In the genomic region with DNA sequence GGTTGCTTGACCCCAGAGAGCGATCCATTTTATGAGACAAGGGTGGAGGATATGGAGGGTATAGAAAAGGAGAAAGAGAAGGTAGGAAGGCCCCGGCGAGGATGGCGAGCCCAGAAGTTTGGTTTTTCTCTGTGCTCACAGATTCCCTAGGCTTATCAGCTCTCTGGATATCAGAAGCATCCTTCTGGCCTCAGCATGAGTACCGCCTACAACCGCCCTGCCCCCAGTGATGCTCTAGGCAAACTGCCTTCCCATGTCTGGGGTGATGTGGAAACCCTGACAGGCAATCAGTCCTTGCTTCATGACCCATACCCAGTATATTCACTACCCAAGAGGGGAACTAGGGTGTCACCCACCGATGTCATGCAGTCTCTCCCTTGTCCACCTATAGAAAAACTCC, we compare ENCODE assay signal across 17 mouse cellular contexts. TPM values are rescaled to one million over a fixed set of nuclear protein-coding genes. Genes with fewer than 3 reads are reported as not detected.
A peak's percentile ranks its signal among the peaks of the same experiment; 100 is the strongest.
DNase-seq lines count a peak whose midpoint lies in the region; ATAC-seq lines count a peak whose summit lies in the region.
"Had no signal": no experiment of that assay in that cellular context is flagged by ENCODE, and none has a peak within 500 bp of the region (broad histone marks: within the 10 kb centered on the region; RNA-seq: fewer than 3 reads in every experiment).

No protein-coding gene starts in this region.

- H3K9ac ChIP-seq in liver, embryonic 11.5 days (ENCODE audit: low read depth, low read length), result no peak overlapping the region
- no peak overlapping the region for H3K9ac ChIP-seq in liver, embryonic 13.5 days
- H3K9ac ChIP-seq: embryonic facial prominence, embryonic 12.5 days; embryonic facial prominence, embryonic 15.5 days; forebrain, embryonic 12.5 days; forebrain, embryonic 15.5 days; heart, embryonic 13.5 days; hindbrain, embryonic 12.5 days; hindbrain, embryonic 15.5 days had no signal

- peak; percentile 34 for DNase-seq in liver
- no peak for DNase-seq in liver, embryonic 11.5 days (ENCODE audit: low spot score)
- DNase-seq in liver, embryonic 13.5 days, result no peak
- DNase-seq in frontal cortex, postnatal 14 days (ENCODE audit: low spot score in 2 of 2), result no peak
- no peak for DNase-seq in urinary bladder, postnatal 25 days (ENCODE audit: low spot score)
- DNase-seq: cerebellum, adult 11 months; cerebellum, adult 2 months; cerebellum, adult 9-11 months had no signal

- H3K27me3 ChIP-seq in liver, embryonic 11.5 days (replicated peaks; ENCODE audit: control insufficient read depth, insufficient read depth, low read length), result no peaks in the 10 kb centered on the region
- 0 out of 2 replicates have a peak, but pooled peaks cover 2% of the 10 kb centered on the region for H3K27me3 ChIP-seq in liver, embryonic 13.5 days
- H3K27me3 ChIP-seq: embryonic facial prominence, embryonic 12.5 days; embryonic facial prominence, embryonic 15.5 days; forebrain, embryonic 12.5 days; forebrain, embryonic 15.5 days; hindbrain, embryonic 12.5 days; hindbrain, embryonic 15.5 days had no signal

- no peaks in the 10 kb centered on the region for H3K36me3 ChIP-seq in liver, embryonic 11.5 days (ENCODE audit: control insufficient read depth, insufficient read depth, low read length)
- no peaks in the 10 kb centered on the region for H3K36me3 ChIP-seq in liver, embryonic 13.5 days
- H3K36me3 ChIP-seq: embryonic facial prominence, embryonic 12.5 days; embryonic facial prominence, embryonic 15.5 days; forebrain, embryonic 12.5 days; forebrain, embryonic 15.5 days; G1E; heart, embryonic 13.5 days; hindbrain, embryonic 12.5 days; hindbrain, embryonic 15.5 days had no signal

- no peak overlapping the region for H3K27ac ChIP-seq in liver, embryonic 11.5 days (ENCODE audit: low read depth, low read length)
- no peak overlapping the region for H3K27ac ChIP-seq in liver, embryonic 13.5 days
- H3K27ac ChIP-seq: embryonic facial prominence, embryonic 12.5 days; embryonic facial prominence, embryonic 15.5 days; forebrain, embryonic 12.5 days; forebrain, embryonic 15.5 days; heart, embryonic 13.5 days; hindbrain, embryonic 12.5 days; hindbrain, embryonic 15.5 days had no signal

- 73% methylated on average over 7 of the region's 7 CpGs for WGBS in liver, embryonic 11.5 days
- 50% methylated on average over 7 of the region's 7 CpGs for WGBS in liver, embryonic 13.5 days (ENCODE audit: insufficient replicate concordance)

- no peak overlapping the region for H3K4me2 ChIP-seq in liver, embryonic 11.5 days
- no peak overlapping the region for H3K4me2 ChIP-seq in liver, embryonic 13.5 days
- H3K4me2 ChIP-seq: embryonic facial prominence, embryonic 12.5 days; embryonic facial prominence, embryonic 15.5 days; forebrain, embryonic 12.5 days; forebrain, embryonic 15.5 days; heart, embryonic 13.5 days; hindbrain, embryonic 12.5 days; hindbrain, embryonic 15.5 days had no signal

- ATAC-seq in liver, embryonic 11.5 days (replicated peaks; ENCODE audit: low FRiP score), result no peak; the same call in 1 of the 2 replicates
- ATAC-seq in liver, embryonic 13.5 days (ENCODE audit: low read depth), result peak; percentile 54; the same call in 1 of the 2 replicates
- ATAC-seq in megakaryocyte progenitor cell, adult 5-6 weeks (replicated peaks; ENCODE audit: poor library complexity), result peak; percentile 49
- ATAC-seq: forebrain, embryonic 15.5 days had no signal

- H3K4me3 ChIP-seq in liver, embryonic 11.5 days (ENCODE audit: low read depth, low read length), result no peak overlapping the region
- H3K4me3 ChIP-seq in liver, embryonic 13.5 days (replicated peaks), result no peak overlapping the region
- H3K4me3 ChIP-seq: embryonic facial prominence, embryonic 12.5 days; embryonic facial prominence, embryonic 15.5 days; forebrain, embryonic 12.5 days; forebrain, embryonic 15.5 days; heart, embryonic 13.5 days; hindbrain, embryonic 12.5 days; hindbrain, embryonic 15.5 days had no signal

- H3K4me1 ChIP-seq in liver, embryonic 11.5 days (replicated peaks; ENCODE audit: control insufficient read depth, insufficient read depth, low read length), result no peaks in the 10 kb centered on the region
- H3K4me1 ChIP-seq in liver, embryonic 13.5 days (replicated peaks), result peaks cover 11% of the 10 kb centered on the region
- H3K4me1 ChIP-seq: embryonic facial prominence, embryonic 12.5 days; embryonic facial prominence, embryonic 15.5 days; forebrain, embryonic 12.5 days; forebrain, embryonic 15.5 days; hindbrain, embryonic 12.5 days; hindbrain, embryonic 15.5 days had no signal

- H3K9me3 ChIP-seq in liver, embryonic 11.5 days (ENCODE audit: control insufficient read depth, low read length), result no peaks in the 10 kb centered on the region
- H3K9me3 ChIP-seq in liver, embryonic 13.5 days (replicated peaks), result no peaks in the 10 kb centered on the region
- H3K9me3 ChIP-seq: embryonic facial prominence, embryonic 12.5 days; embryonic facial prominence, embryonic 15.5 days; forebrain, embryonic 12.5 days; forebrain, embryonic 15.5 days; G1E; heart, embryonic 13.5 days; hindbrain, embryonic 12.5 days; hindbrain, embryonic 15.5 days had no signal

RNA-seq across cellular contexts. Expression of gene Ehd4, which starts 17.0 kb away (rescaled TPM):
- 24.1 and 26.7 TPM in 2 replicates for polyA plus RNA-seq in liver, embryonic 11.5 days (2014; fragmentation: Nextera tagmentation; extraction: Ambion mirVana)
- polyA plus RNA-seq in liver, embryonic 13.5 days (2015; fragmentation: Nextera tagmentation; extraction: Ambion mirVana), result 27.2 and 30.8 TPM in 2 replicates
- 22.8 and 24.8 TPM in 2 replicates for total RNA-seq in megakaryocyte progenitor cell, adult 5-6 weeks (2015)
- 28.6 and 30.1 TPM in 2 replicates for total RNA-seq in megakaryocyte progenitor cell, adult 5-6 weeks (2017)
